Mouse (Mus musculus): ENCODE measurements around the gene Kcna10. TPM values are rescaled to one million over a fixed set of nuclear protein-coding genes. Genes with fewer than 3 reads are reported as not detected.
A peak's percentile ranks its signal among the peaks of the same experiment; 100 is the strongest.

Gene Kcna10
- polyA plus RNA-seq, 1 experiment from 2014 or later = not detected

DNA sequence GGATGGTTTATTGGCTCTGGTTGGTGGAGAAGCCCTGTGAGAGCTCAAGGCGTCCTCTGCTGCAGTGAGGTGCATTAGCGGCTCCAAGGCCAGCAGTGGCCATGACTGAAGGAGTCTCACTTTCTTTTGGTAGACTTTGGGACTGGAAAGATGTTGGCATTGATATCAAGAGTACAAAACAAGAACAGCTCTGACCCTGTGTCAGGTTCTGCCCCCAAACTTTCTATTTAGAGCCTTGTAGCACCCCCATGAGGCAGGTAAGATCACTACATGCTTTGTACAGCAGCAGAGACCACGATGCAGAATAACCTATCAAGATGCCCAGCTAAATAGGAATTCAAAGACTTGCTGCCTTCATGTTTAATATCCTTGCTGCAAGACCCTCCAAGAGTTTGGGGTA lies 23.4 kb upstream of the Kcna10 start:
- H3K36me3 ChIP-seq (ENCODE audit: control insufficient read depth, insufficient read depth, low read length) = no peaks in the 10 kb centered on the region
- no peaks in the 10 kb centered on the region for H3K4me1 ChIP-seq (ENCODE audit: control insufficient read depth, insufficient read depth, low read length)
- H3K4me3 ChIP-seq (ENCODE audit: low read depth, low read length) = no peak overlapping the region
- peaks cover 12% of the 10 kb centered on the region for H3K27me3 ChIP-seq (ENCODE audit: control insufficient read depth, insufficient read depth, low read length)
- H3K4me2 ChIP-seq = peak overlapping the region; percentile 54
- no peak overlapping the region for H3K9ac ChIP-seq (ENCODE audit: low read depth, low read length)
- no peak overlapping the region for H3K27ac ChIP-seq (ENCODE audit: low read depth, low read length)
- WGBS (ENCODE audit: insufficient replicate concordance) = 52% methylated on average over 3 of the region's 3 CpGs
- ATAC-seq (replicated peaks; ENCODE audit: insufficient number of reproducible peaks, low FRiP score, low TSS enrichment) = no peak
- H3K9me3 ChIP-seq (replicated peaks; ENCODE audit: control insufficient read depth, low read length) = no peaks in the 10 kb centered on the region

DNA sequence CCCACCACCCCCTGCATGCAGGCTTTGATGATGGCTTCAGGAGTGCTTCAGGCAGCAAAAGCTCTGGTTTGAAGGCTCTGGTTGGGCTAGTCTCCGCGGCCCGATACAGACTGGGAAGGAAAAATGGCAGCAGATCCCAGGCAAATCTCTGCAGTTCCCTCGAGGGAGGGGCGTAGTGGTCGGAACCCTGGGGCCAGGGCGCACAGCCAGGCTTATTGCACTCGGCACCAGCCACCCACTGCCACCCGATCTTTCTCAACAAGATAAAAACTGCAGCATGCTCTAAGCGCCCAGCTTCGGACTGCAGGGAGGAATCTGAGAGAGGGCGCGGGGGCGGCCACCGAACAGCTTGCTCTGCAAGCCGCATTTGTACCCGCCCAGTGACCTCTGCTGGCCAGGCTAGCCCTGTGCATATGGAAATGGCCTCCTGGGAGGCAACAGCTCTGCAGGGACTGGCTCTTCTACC lies 23.0 kb upstream of the Kcna10 start:
- Histone ChIP-seq H3K9ac (ENCODE audit: low read depth, low read length) (no peak overlapping the region), H3K9me3 (replicated peaks; ENCODE audit: control insufficient read depth, low read length) (no peaks in the 10 kb centered on the region), H3K4me1 (ENCODE audit: control insufficient read depth, insufficient read depth, low read length) (no peaks in the 10 kb centered on the region), H3K36me3 (ENCODE audit: control insufficient read depth, insufficient read depth, low read length) (no peaks in the 10 kb centered on the region), H3K27me3 (ENCODE audit: control insufficient read depth, insufficient read depth, low read length) (peaks cover 12% of the 10 kb centered on the region), H3K4me3 (ENCODE audit: low read depth, low read length) (0 out of 2 replicates have a peak overlapping the region, but pooled peaks have one; percentile 10), H3K4me2 (peak overlapping the region; percentile 54), H3K27ac (ENCODE audit: low read depth, low read length) (no peak overlapping the region)
- ATAC-seq (replicated peaks; ENCODE audit: insufficient number of reproducible peaks, low FRiP score, low TSS enrichment) = no peak
- WGBS (ENCODE audit: insufficient replicate concordance) = 2% methylated on average over 17 of the region's 17 CpGs

DNA sequence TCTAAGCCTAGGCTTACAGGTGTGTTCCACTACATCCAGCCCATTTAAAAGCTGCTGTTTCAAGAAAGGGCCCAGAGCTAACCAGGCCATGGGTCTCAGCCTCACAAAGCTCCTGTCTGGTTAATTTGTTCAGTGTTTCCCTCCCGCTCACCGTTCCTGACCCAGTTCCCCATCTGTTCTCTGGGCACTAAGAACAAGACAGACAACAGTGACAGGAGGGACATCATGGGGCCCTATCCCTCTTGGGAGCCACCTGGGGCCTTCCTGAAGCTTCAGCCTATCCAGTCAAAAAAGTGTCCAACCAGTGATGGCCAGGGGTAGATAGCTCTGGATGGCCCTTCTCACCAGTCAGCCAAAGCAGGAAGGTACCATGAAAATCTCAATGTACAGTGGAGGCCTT lies 20.1 kb upstream of the Kcna10 start:
- ATAC-seq (replicated peaks; ENCODE audit: insufficient number of reproducible peaks, low FRiP score, low TSS enrichment) = no peak
- no peaks in the 10 kb centered on the region for H3K4me1 ChIP-seq (ENCODE audit: control insufficient read depth, insufficient read depth, low read length)
- H3K27me3 ChIP-seq (ENCODE audit: control insufficient read depth, insufficient read depth, low read length) = peaks cover 12% of the 10 kb centered on the region
- H3K36me3 ChIP-seq (ENCODE audit: control insufficient read depth, insufficient read depth, low read length) = no peaks in the 10 kb centered on the region
- no peak overlapping the region for H3K27ac ChIP-seq (ENCODE audit: low read depth, low read length)
- no peak overlapping the region for H3K4me2 ChIP-seq
- H3K9ac ChIP-seq (ENCODE audit: low read depth, low read length) = no peak overlapping the region
- WGBS (ENCODE audit: insufficient replicate concordance) = 83% methylated on average over 2 of the region's 2 CpGs
- no peak overlapping the region for H3K4me3 ChIP-seq (ENCODE audit: low read depth, low read length)
- no peaks in the 10 kb centered on the region for H3K9me3 ChIP-seq (replicated peaks; ENCODE audit: control insufficient read depth, low read length)

DNA sequence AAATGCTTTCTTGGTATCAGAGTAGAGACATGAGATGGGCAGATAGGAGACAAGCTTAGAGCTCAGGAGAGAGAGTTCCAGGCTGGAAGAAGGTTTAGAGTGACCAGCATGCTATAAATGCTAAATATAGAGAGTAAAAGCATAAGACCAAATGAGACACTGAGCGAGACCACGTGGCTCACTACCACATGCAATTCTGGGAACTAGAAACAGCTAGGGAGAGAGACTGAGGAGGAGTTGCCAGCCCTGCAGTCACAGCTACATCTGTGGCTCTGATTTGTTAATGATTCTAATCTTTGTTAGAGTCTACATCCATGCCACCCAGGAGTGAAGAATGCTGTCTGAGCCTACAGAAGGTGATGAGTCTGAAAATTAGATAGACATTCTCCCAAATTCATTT lies 13.3 kb upstream of the Kcna10 start:
- 74% methylated on average over 2 of the region's 2 CpGs for WGBS (ENCODE audit: insufficient replicate concordance)
- H3K27ac ChIP-seq (ENCODE audit: low read depth, low read length) = no peak overlapping the region
- no peak overlapping the region for H3K9ac ChIP-seq (ENCODE audit: low read depth, low read length)
- H3K27me3 ChIP-seq (ENCODE audit: control insufficient read depth, insufficient read depth, low read length) = no peaks in the 10 kb centered on the region
- no peak overlapping the region for H3K4me2 ChIP-seq
- H3K36me3 ChIP-seq (ENCODE audit: control insufficient read depth, insufficient read depth, low read length) = no peaks in the 10 kb centered on the region
- H3K4me1 ChIP-seq (ENCODE audit: control insufficient read depth, insufficient read depth, low read length) = no peaks in the 10 kb centered on the region
- no peak overlapping the region for H3K4me3 ChIP-seq (ENCODE audit: low read depth, low read length)
- no peaks in the 10 kb centered on the region for H3K9me3 ChIP-seq (replicated peaks; ENCODE audit: control insufficient read depth, low read length)
- ATAC-seq (replicated peaks; ENCODE audit: insufficient number of reproducible peaks, low FRiP score, low TSS enrichment) = no peak

DNA sequence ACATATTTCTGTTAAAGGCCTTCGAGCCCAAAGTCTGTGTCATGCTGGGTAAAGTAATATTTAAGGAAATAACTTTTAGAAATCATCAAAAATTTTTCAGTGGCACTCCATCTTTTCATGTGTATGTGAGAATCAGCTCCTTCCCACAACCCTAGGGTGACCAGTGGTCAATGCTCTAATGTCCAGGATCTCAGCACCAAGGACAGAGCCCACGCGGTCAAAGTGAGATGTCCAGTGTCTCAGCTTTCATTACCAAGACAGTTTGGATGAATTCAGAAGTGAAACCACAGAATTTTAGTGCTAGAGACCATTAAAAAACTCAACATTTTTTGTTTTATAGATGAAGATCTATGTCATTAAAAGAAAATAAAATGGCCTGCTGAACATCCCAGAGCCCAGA lies 10.9 kb upstream of the Kcna10 start:
- H3K4me3 ChIP-seq (ENCODE audit: low read depth, low read length) = no peak overlapping the region
- no peak overlapping the region for H3K4me2 ChIP-seq
- no peaks in the 10 kb centered on the region for H3K36me3 ChIP-seq (ENCODE audit: control insufficient read depth, insufficient read depth, low read length)
- no peak overlapping the region for H3K27ac ChIP-seq (ENCODE audit: low read depth, low read length)
- ATAC-seq (replicated peaks; ENCODE audit: insufficient number of reproducible peaks, low FRiP score, low TSS enrichment) = no peak
- H3K4me1 ChIP-seq (ENCODE audit: control insufficient read depth, insufficient read depth, low read length) = no peaks in the 10 kb centered on the region
- no peaks in the 10 kb centered on the region for H3K27me3 ChIP-seq (ENCODE audit: control insufficient read depth, insufficient read depth, low read length)
- 64% methylated on average over 3 of the region's 3 CpGs for WGBS (ENCODE audit: insufficient replicate concordance)
- H3K9ac ChIP-seq (ENCODE audit: low read depth, low read length) = no peak overlapping the region
- no peaks in the 10 kb centered on the region for H3K9me3 ChIP-seq (replicated peaks; ENCODE audit: control insufficient read depth, low read length)

DNA sequence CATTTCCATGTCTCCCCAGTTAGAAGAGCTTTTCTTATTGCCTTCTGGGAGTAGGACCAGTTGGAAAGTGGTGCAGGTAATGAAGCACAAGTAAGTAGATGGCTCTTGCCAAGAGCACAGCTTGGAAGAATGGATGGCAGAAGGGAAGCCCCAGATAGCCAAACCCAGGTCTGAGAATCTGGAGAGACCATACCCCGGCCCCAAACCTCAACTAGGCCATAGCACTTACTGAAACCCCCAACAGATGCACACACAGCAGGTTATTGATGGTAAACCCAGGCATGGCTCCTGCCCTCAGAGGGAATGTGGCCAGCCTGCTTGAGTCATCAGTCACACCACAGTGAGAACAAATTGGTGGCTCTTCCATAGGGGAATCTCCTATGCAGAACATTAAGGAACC lies 10.3 kb upstream of the Kcna10 start:
- Histone ChIP-seq H3K36me3 (ENCODE audit: control insufficient read depth, insufficient read depth, low read length) (no peaks in the 10 kb centered on the region), H3K27ac (ENCODE audit: low read depth, low read length) (no peak overlapping the region), H3K9ac (ENCODE audit: low read depth, low read length) (no peak overlapping the region), H3K4me2 (no peak overlapping the region), H3K4me3 (ENCODE audit: low read depth, low read length) (no peak overlapping the region), H3K4me1 (ENCODE audit: control insufficient read depth, insufficient read depth, low read length) (no peaks in the 10 kb centered on the region), H3K9me3 (replicated peaks; ENCODE audit: control insufficient read depth, low read length) (no peaks in the 10 kb centered on the region), H3K27me3 (ENCODE audit: control insufficient read depth, insufficient read depth, low read length) (no peaks in the 10 kb centered on the region)
- no peak for ATAC-seq (replicated peaks; ENCODE audit: insufficient number of reproducible peaks, low FRiP score, low TSS enrichment)
- WGBS (ENCODE audit: insufficient replicate concordance) = 71% methylated on average over 1 of the region's 1 CpGs

DNA sequence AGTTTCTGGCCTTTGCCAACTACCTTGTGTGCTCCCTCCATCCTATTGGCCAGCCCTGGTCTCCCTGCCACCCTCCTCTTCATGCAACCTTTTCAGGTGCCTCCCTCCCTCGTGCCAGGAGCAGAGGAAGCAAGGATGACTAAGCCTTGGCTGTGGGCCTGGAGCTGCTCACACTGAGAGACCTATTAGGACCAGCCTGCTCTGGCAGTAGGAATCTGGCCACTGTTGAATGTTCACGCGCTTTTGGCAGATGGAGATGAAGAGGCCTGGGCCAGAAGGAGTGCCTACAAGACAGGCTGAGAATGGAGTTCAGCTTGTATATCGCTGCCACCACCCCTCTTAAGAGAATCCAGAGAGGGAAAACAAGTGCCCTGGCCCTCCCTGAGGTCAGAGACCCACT lies 7.4 kb upstream of the Kcna10 start:
- Histone ChIP-seq H3K4me1 (ENCODE audit: control insufficient read depth, insufficient read depth, low read length) (no peaks in the 10 kb centered on the region), H3K27me3 (ENCODE audit: control insufficient read depth, insufficient read depth, low read length) (no peaks in the 10 kb centered on the region), H3K4me2 (no peak overlapping the region), H3K36me3 (ENCODE audit: control insufficient read depth, insufficient read depth, low read length) (no peaks in the 10 kb centered on the region), H3K9me3 (replicated peaks; ENCODE audit: control insufficient read depth, low read length) (no peaks in the 10 kb centered on the region), H3K4me3 (ENCODE audit: low read depth, low read length) (no peak overlapping the region), H3K9ac (ENCODE audit: low read depth, low read length) (no peak overlapping the region), H3K27ac (ENCODE audit: low read depth, low read length) (no peak overlapping the region)
- 73% methylated on average over 4 of the region's 4 CpGs for WGBS (ENCODE audit: insufficient replicate concordance)
- no peak for ATAC-seq (replicated peaks; ENCODE audit: insufficient number of reproducible peaks, low FRiP score, low TSS enrichment)

DNA sequence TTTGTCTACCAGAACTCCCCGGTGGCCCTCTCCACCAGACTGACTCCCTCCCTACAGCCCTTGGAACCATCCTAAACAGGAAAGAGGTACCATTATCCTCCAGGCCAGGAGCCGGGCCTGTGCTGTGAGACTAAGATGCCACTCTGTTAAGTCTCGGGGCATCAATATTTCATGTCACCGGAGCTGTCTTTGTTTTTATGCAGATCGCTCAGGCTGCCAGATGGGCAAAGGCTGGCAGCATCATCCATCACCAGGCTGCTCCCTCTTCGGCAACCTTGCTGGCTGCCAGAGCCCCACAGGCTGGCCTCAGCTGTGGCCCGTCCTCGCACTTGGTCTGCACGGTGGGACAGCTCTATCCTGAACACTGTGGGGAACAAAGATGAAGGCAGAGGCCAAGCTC lies 6.4 kb upstream of the Kcna10 start:
- H3K4me3 ChIP-seq (ENCODE audit: low read depth, low read length) = no peak overlapping the region
- H3K4me1 ChIP-seq (ENCODE audit: control insufficient read depth, insufficient read depth, low read length) = no peaks in the 10 kb centered on the region
- H3K4me2 ChIP-seq = no peak overlapping the region
- WGBS (ENCODE audit: insufficient replicate concordance) = 78% methylated on average over 9 of the region's 9 CpGs
- H3K9me3 ChIP-seq (replicated peaks; ENCODE audit: control insufficient read depth, low read length) = no peaks in the 10 kb centered on the region
- no peak overlapping the region for H3K9ac ChIP-seq (ENCODE audit: low read depth, low read length)
- H3K36me3 ChIP-seq (ENCODE audit: control insufficient read depth, insufficient read depth, low read length) = no peaks in the 10 kb centered on the region
- no peak for ATAC-seq (replicated peaks; ENCODE audit: insufficient number of reproducible peaks, low FRiP score, low TSS enrichment)
- H3K27ac ChIP-seq (ENCODE audit: low read depth, low read length) = no peak overlapping the region
- no peaks in the 10 kb centered on the region for H3K27me3 ChIP-seq (ENCODE audit: control insufficient read depth, insufficient read depth, low read length)

DNA sequence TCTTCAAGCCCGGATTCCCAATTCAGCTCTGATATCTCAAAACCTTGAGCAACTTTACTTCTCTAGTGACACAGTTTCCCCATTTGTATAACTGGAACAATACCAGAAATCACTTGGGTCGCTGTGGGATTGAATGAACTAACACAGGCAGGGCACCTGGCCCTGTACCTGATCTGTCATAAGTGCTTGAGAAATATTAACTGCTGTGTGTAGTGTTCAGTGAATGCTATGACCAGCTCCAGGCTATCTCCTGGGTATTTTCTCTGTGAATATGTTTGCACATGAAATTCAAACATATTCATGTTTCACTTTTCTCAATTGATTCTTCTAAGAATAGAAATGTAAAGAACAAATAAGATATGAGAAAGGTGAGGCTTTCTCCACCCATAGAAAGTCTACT lies 2.0 kb upstream of the Kcna10 start:
- ATAC-seq (replicated peaks; ENCODE audit: insufficient number of reproducible peaks, low FRiP score, low TSS enrichment) = no peak
- H3K4me2 ChIP-seq = no peak overlapping the region
- WGBS (ENCODE audit: insufficient replicate concordance) = 61% methylated on average over 2 of the region's 2 CpGs
- no peak overlapping the region for H3K9ac ChIP-seq (ENCODE audit: low read depth, low read length)
- no peaks in the 10 kb centered on the region for H3K4me1 ChIP-seq (ENCODE audit: control insufficient read depth, insufficient read depth, low read length)
- H3K36me3 ChIP-seq (ENCODE audit: control insufficient read depth, insufficient read depth, low read length) = no peaks in the 10 kb centered on the region
- H3K4me3 ChIP-seq (ENCODE audit: low read depth, low read length) = no peak overlapping the region
- no peak overlapping the region for H3K27ac ChIP-seq (ENCODE audit: low read depth, low read length)
- no peaks in the 10 kb centered on the region for H3K27me3 ChIP-seq (ENCODE audit: control insufficient read depth, insufficient read depth, low read length)
- no peaks in the 10 kb centered on the region for H3K9me3 ChIP-seq (replicated peaks; ENCODE audit: control insufficient read depth, low read length)
